ENCODE assay signal across 9 mouse cellular contexts in the genomic region with DNA sequence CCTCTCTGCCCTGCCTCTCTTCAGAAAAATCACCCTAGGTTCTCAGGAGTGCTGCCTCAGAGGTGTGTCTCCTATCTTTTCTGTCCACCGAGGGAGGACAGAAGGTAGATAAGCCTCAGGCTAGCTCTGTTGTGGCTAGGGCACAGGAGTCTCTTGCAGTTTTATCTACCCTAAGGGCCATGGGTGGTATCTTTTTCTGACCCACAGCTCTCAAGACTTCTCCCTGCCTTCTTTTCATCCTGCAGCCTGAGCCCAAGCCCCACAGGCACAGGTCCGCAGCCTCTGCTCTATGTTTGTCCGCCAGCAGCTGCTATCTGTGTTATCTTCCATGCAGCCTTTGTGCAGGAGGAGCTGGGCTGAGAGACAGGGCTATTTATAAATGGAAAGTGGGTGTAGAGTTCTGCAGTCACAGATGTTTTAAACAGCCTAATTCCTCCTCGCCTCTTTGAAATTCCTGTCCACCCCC. TPM values are rescaled to one million over a fixed set of nuclear protein-coding genes. Genes with fewer than 3 reads are reported as not detected.
DNase-seq lines count a peak whose midpoint lies in the region; ATAC-seq and TF ChIP-seq lines count a peak whose summit lies in the region.
"Had no signal": no experiment of that assay in that cellular context is flagged by ENCODE, and none has a peak within 500 bp of the region (broad histone marks: within the 10 kb centered on the region; RNA-seq: fewer than 3 reads in every experiment).

No protein-coding gene starts in this region.

- no peaks in the 10 kb centered on the region for H3K9me3 ChIP-seq in embryonic facial prominence, embryonic 15.5 days (replicated peaks)
- no peaks in the 10 kb centered on the region for H3K9me3 ChIP-seq in kidney, embryonic 14.5 days (ENCODE audit: control insufficient read depth, low read length)

- H3K79me3 ChIP-seq in C2C12 (ENCODE audit: low read depth) = no peaks in the 10 kb centered on the region

- H3K27ac ChIP-seq in gastrocnemius, adult 2 months = peak overlapping the region; percentile 89
- peak overlapping the region; percentile 60 for H3K27ac ChIP-seq in embryonic facial prominence, embryonic 15.5 days (replicated peaks)
- H3K27ac ChIP-seq in kidney, embryonic 14.5 days (ENCODE audit: low read depth, low read length) = no peak overlapping the region

- H3ac ChIP-seq in C2C12 (ENCODE audit: control insufficient read depth, insufficient read length, low read depth) (no peak overlapping the region), myocyte (ENCODE audit: control insufficient read depth, insufficient read length) (no peak overlapping the region)

- intact Hi-C loops in gastrocnemius, adult 2 months (cut with DNase I) = loop anchor here (10.0 kb wide), 1 partner anchor 165 kb away; the partner anchor contains the start of gene Rapsn

- H3K4me3 ChIP-seq in gastrocnemius, adult 2 months = peak overlapping the region; percentile 28
- H3K4me3 ChIP-seq in C2C12 (ENCODE audit: insufficient read depth, poor library complexity, severe bottlenecking) = no peak overlapping the region
- no peak overlapping the region for H3K4me3 ChIP-seq in embryonic facial prominence, embryonic 15.5 days (replicated peaks)
- H3K4me3 ChIP-seq in myocyte = no peak overlapping the region
- H3K4me3 ChIP-seq in kidney, embryonic 14.5 days (ENCODE audit: low read length) = no peak overlapping the region

- peak; percentile 57 for DNase-seq in gastrocnemius, adult 2 months
- no peak for DNase-seq in gastrocnemius, adult 18-20 months (ENCODE audit: low spot score)
- peak; percentile 77 to 82 for DNase-seq in left cerebral cortex, adult 9 months (ENCODE audit: low spot score in 2 of 2)
- no peak for DNase-seq in thymus, postnatal 25 days

- H3K4me1 ChIP-seq in embryonic facial prominence, embryonic 15.5 days = no peaks in the 10 kb centered on the region
- H3K4me1 ChIP-seq in kidney, embryonic 14.5 days (ENCODE audit: control insufficient read depth, insufficient read depth, low read length) = no peaks in the 10 kb centered on the region

- WGBS in embryonic facial prominence, embryonic 15.5 days = 32% methylated on average over 4 of the region's 4 CpGs
- 40% methylated on average over 4 of the region's 4 CpGs for WGBS in kidney, embryonic 14.5 days

- peak; percentile 17 for TF ChIP-seq POLR2A in myocyte (IDR thresholded peaks at IDR 0.05; ENCODE audit: insufficient read length, low read depth)

- no peak for TF ChIP-seq CTCF in gastrocnemius, adult 2 months (IDR thresholded peaks at IDR 0.05)
- TF ChIP-seq CTCF in C2C12 (IDR thresholded peaks at IDR 0.05; ENCODE audit: control insufficient read depth, insufficient read depth, insufficient read length) = no peak

- H3K36me3 ChIP-seq in C2C12 (ENCODE audit: control insufficient read depth, insufficient read depth) (peaks cover 37% of the 10 kb centered on the region), myocyte (ENCODE audit: control insufficient read depth, insufficient read depth) (peaks cover 16% of the 10 kb centered on the region)
- peaks cover 31% of the 10 kb centered on the region for H3K36me3 ChIP-seq in embryonic facial prominence, embryonic 15.5 days
- H3K36me3 ChIP-seq in kidney, embryonic 14.5 days (ENCODE audit: control insufficient read depth, insufficient read depth, low read length) = peaks cover 19% of the 10 kb centered on the region

- H3K27me3 ChIP-seq in C2C12 (ENCODE audit: control insufficient read depth, insufficient read depth, insufficient read length) (no peaks in the 10 kb centered on the region), myocyte (ENCODE audit: control insufficient read depth, insufficient read depth, insufficient read length) (no peaks in the 10 kb centered on the region)
- H3K27me3 ChIP-seq in embryonic facial prominence, embryonic 15.5 days = no peaks in the 10 kb centered on the region
- H3K27me3 ChIP-seq in kidney, embryonic 14.5 days (ENCODE audit: control insufficient read depth, insufficient read depth, low read length) = no peaks in the 10 kb centered on the region

- peak; percentile 46; the same call in 1 of the 2 replicates for ATAC-seq in embryonic facial prominence, embryonic 15.5 days (ENCODE audit: insufficient number of reproducible peaks, low FRiP score, low TSS enrichment, low read depth)
- ATAC-seq in kidney, embryonic 14.5 days (ENCODE audit: low FRiP score, low TSS enrichment) = no peak

- H3K79me2 ChIP-seq in C2C12 (ENCODE audit: control insufficient read depth, insufficient read depth) (no peaks in the 10 kb centered on the region), myocyte (ENCODE audit: control insufficient read depth, insufficient read depth) (no peaks in the 10 kb centered on the region)

- H3K9ac ChIP-seq in embryonic facial prominence, embryonic 15.5 days = no peak overlapping the region
- H3K9ac ChIP-seq in kidney, embryonic 14.5 days (ENCODE audit: low read depth, low read length) = no peak overlapping the region

- H3K4me2 ChIP-seq in embryonic facial prominence, embryonic 15.5 days (replicated peaks) = no peak overlapping the region
- H3K4me2 ChIP-seq in myocyte (ENCODE audit: low read depth) = peak overlapping the region; percentile 73
- H3K4me2 ChIP-seq in kidney, embryonic 14.5 days (replicated peaks; ENCODE audit: low read depth, low read length) = no peak overlapping the region

TF ChIP-seq in C2C12, 6 proteins besides CTCF, POLR2A, EP300 and RAD21:
- TF ChIP-seq MYOG (IDR thresholded peaks at IDR 0.05; ENCODE audit: control insufficient read depth, extremely low read depth, insufficient read length) (no peak), MYOD1 (IDR thresholded peaks at IDR 0.05; ENCODE audit: control insufficient read depth, insufficient read length, low read depth) (peak; percentile 11), MAX (IDR thresholded peaks at IDR 0.05) (no peak)
TF ChIP-seq in C2C12: peak in this region for 1.

TF ChIP-seq in myocyte, 11 proteins besides CTCF, POLR2A, EP300 and RAD21:
- TF ChIP-seq E2F4 (IDR thresholded peaks at IDR 0.05; ENCODE audit: insufficient read depth) (no peak), TCF3 (IDR thresholded peaks at IDR 0.05; ENCODE audit: insufficient read length, low read depth) (no peak), POLR2AphosphoS2 (IDR thresholded peaks at IDR 0.05; ENCODE audit: insufficient read length, low read depth) (peak; percentile 21), CEBPB (IDR thresholded peaks at IDR 0.05; ENCODE audit: insufficient read depth, poor library complexity, severe bottlenecking) (0 out of 2 replicates have a peak, but pooled peaks have one; percentile 48), MYOG (IDR thresholded peaks at IDR 0.05; ENCODE audit: control insufficient read depth in 1 of 3, insufficient read depth in 1 of 3, insufficient read length in 2 of 3, low read depth in 2 of 3) (peak; percentile 70 to 88 (median 85)), TCF12 (IDR thresholded peaks at IDR 0.05; ENCODE audit: insufficient read depth, poor library complexity, severe bottlenecking) (peak; percentile 64), MYOD1 (IDR thresholded peaks at IDR 0.05; ENCODE audit: control insufficient read depth in 1 of 3, insufficient read length in 2 of 3, low read depth in 2 of 3) (peak; percentile 35 to 89 (median 81)), REST (IDR thresholded peaks at IDR 0.05; ENCODE audit: insufficient read depth, insufficient read length) (no peak), USF1 (IDR thresholded peaks at IDR 0.05; ENCODE audit: low read depth) (no peak), MAX (IDR thresholded peaks at IDR 0.05; ENCODE audit: low read depth) (no peak)

RNA-seq across cellular contexts. Expression of gene C1qtnf4, which starts 15.5 kb away (rescaled TPM):
- 1 to 10 TPM; 4.3 to 6.1 TPM for total RNA-seq in gastrocnemius, adult 2 months (2021)
- 1 to 10 TPM; 6.5 to 9.7 TPM for total RNA-seq in gastrocnemius, adult 18-20 months (2021)
- polyA plus RNA-seq in C2C12 (2012; fragmentation: generic; extraction: Trizol) = 0.02 TPM
- polyA plus RNA-seq in embryonic facial prominence, embryonic 15.5 days (2015; fragmentation: Nextera tagmentation; extraction: Ambion mirVana) = 20.5 and 20.8 TPM in 2 replicates
- polyA plus RNA-seq in myocyte (2012; fragmentation: generic; extraction: Trizol) = 0.04 TPM
- polyA plus RNA-seq in kidney, embryonic 14.5 days (2014; fragmentation: Nextera tagmentation; extraction: Ambion mirVana) = 7.7 and 13.2 TPM in 2 replicates
- total RNA-seq: hematopoietic stem cell, adult 5-6 weeks had no signal

RNA-seq across cellular contexts. Expression of gene Mtch2, which starts 23.2 kb away (rescaled TPM):
- total RNA-seq in gastrocnemius, adult 2 months (2021) = 100 to 1,000 TPM; 156 to 179 TPM
- total RNA-seq in gastrocnemius, adult 18-20 months (2021) = 100 to 1,000 TPM; 146 to 157 TPM
- polyA plus RNA-seq in C2C12 (2012; fragmentation: generic; extraction: Trizol) (146 TPM), myocyte (2012; fragmentation: generic; extraction: Trizol) (170 TPM)
- 175 and 188 TPM in 2 replicates for polyA plus RNA-seq in embryonic facial prominence, embryonic 15.5 days (2015; fragmentation: Nextera tagmentation; extraction: Ambion mirVana)
- 249 and 251 TPM in 2 replicates for polyA plus RNA-seq in kidney, embryonic 14.5 days (2014; fragmentation: Nextera tagmentation; extraction: Ambion mirVana)

RNA-seq across cellular contexts. Expression of gene Kbtbd4, which starts 34.4 kb away (rescaled TPM):
- 10 to 100 TPM; 18.5 to 20.6 TPM for total RNA-seq in gastrocnemius, adult 2 months (2021)
- total RNA-seq in gastrocnemius, adult 18-20 months (2021) = 10 to 100 TPM; 17.8 to 19.2 TPM
- 17.3 TPM for polyA plus RNA-seq in C2C12 (2012; fragmentation: generic; extraction: Trizol)
- 37.4 and 37.6 TPM in 2 replicates for polyA plus RNA-seq in embryonic facial prominence, embryonic 15.5 days (2015; fragmentation: Nextera tagmentation; extraction: Ambion mirVana)
- polyA plus RNA-seq in myocyte (2012; fragmentation: generic; extraction: Trizol) = 11.9 TPM
- polyA plus RNA-seq in kidney, embryonic 14.5 days (2014; fragmentation: Nextera tagmentation; extraction: Ambion mirVana) = 37.5 and 43.4 TPM in 2 replicates

RNA-seq across cellular contexts. Expression of gene Ndufs3, which starts 34.5 kb away (rescaled TPM):
- total RNA-seq in gastrocnemius, adult 2 months (2021) = 100 to 1,000 TPM; 460 to 625 TPM
- 100 to 1,000 TPM; 489 to 535 TPM for total RNA-seq in gastrocnemius, adult 18-20 months (2021)
- polyA plus RNA-seq in C2C12 (2012; fragmentation: generic; extraction: Trizol) (150 TPM), myocyte (2012; fragmentation: generic; extraction: Trizol) (268 TPM)
- polyA plus RNA-seq in embryonic facial prominence, embryonic 15.5 days (2015; fragmentation: Nextera tagmentation; extraction: Ambion mirVana) = 194 and 204 TPM in 2 replicates
- 233 and 251 TPM in 2 replicates for polyA plus RNA-seq in kidney, embryonic 14.5 days (2014; fragmentation: Nextera tagmentation; extraction: Ambion mirVana)

Comparison
In these comparisons a context has a peak if more than half of its experiments do, and no peak if none do; other contexts are left out.
1. DNase-seq: peak in gastrocnemius, adult 2 months (single experiment) and left cerebral cortex, adult 9 months (2 of 2); none in gastrocnemius, adult 18-20 months (single experiment) and thymus, postnatal 25 days (single experiment).